Mouse (Mus musculus) forebrain, embryonic 11.5 days (tissue): ENCODE data around the gene Rbm14. TPM values are rescaled to one million over a fixed set of nuclear protein-coding genes. Genes with fewer than 3 reads are reported as not detected.

Source experiments
- ATAC-seq: fragments of 200-750 bp; cut with Nextera tagmentation; replicated peaks from 2 replicates; pipeline ENCODE4 v1.8.0; 2017; ENCODE audit warnings: moderate TSS enrichment; ENCODE audit not compliant: low FRiP score
- DNase-seq: peaks from one replicate; pipeline ENCODE4 v3.0.0-alpha.2; 2017; ENCODE audit warnings: low spot score
- H3K27ac ChIP-seq: fragments of 300-500 bp; sonication (generic); 2 replicates; pipeline ENCODE4 v1.5.1; 2014; ENCODE audit warnings: low read depth, low read length
- H3K27me3 ChIP-seq: fragments of 300-500 bp; sonication (generic); 2 replicates; pipeline ENCODE4 v1.6.1; 2014; ENCODE audit warnings: mild to moderate bottlenecking, low read length, mixed read lengths; ENCODE audit not compliant: control insufficient read depth, insufficient read depth
- H3K36me3 ChIP-seq: fragments of 300-500 bp; sonication (generic); 2 replicates; pipeline ENCODE4 v1.6.1; 2014; ENCODE audit warnings: mild to moderate bottlenecking, low read length, moderate library complexity, mixed read lengths; ENCODE audit not compliant: control insufficient read depth, insufficient read depth
- H3K4me1 ChIP-seq: fragments of 300-500 bp; sonication (generic); replicated peaks from 2 replicates; pipeline ENCODE4 v1.6.1; 2014; ENCODE audit warnings: low read length, mixed read lengths; ENCODE audit not compliant: control insufficient read depth, insufficient read depth
- H3K4me2 ChIP-seq: fragments of 300-500 bp; sonication (generic); 2 replicates; pipeline ENCODE4 v1.6.1; 2014; ENCODE audit warnings: low read depth, mild to moderate bottlenecking, low read length, moderate library complexity, mixed read lengths; ENCODE audit not compliant: severe bottlenecking
- H3K4me3 ChIP-seq: fragments of 300-500 bp; sonication (generic); 2 replicates; pipeline ENCODE4 v1.5.1; 2014; ENCODE audit warnings: low read depth, low read length
- H3K9ac ChIP-seq: fragments of 300-500 bp; sonication (generic); 2 replicates; pipeline ENCODE4 v1.6.1; 2014; ENCODE audit warnings: low read length
- H3K9me3 ChIP-seq: fragments of 300-500 bp; sonication (generic); 2 replicates; pipeline ENCODE4 v1.6.1; 2016; ENCODE audit warnings: low read length, mixed read lengths; ENCODE audit not compliant: control insufficient read depth
- WGBS: fragments of 180-500 bp; shearing (Covaris S2); extraction: QIAGEN DNeasy Blood & Tissue Kit; methylation state at CpG from one replicate; pipeline ENCODE4 v1.1.7; 2014; 5-methylcytosine and 5-hydroxymethylcytosine counted together
- polyA plus RNA-seq: library from polyadenylated mRNA; unstranded; fragments of >200 nt; fragmentation: Nextera tagmentation; extraction: Ambion mirVana; gene quantifications from 2 replicates; pipeline ENCODE4 v1.2.1, GENCODE M21; 2014

Gene Rbm14
- polyA plus RNA-seq, 1 experiment from 2014 or later: 139 TPM

DNA sequence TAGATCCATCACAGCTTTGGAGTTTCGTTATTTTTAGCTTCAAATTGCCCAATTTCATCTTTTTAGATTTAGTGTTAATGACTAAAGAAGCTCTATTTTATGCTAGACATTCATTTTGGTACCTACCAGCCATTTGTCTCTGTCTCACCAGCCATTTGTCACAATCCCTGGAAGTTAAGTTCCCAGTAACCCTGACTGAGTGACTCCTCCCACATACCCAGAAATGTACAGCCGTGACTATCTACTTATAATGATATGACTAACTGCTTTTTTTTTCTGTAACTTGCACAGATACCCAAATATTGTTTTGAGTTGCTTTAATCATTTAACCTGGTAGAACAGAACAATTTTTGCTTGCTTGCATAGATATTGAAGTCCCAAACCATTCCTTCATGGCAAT, 34.4 kb upstream of the Rbm14 start:
- WGBS: 77% methylated on average over 2 of the region's 2 CpGs
- peaks cover 6% of the 10 kb centered on the region; the same call in 1 of the 2 replicates for H3K27me3 ChIP-seq
- no peak overlapping the region for H3K4me3 ChIP-seq
- H3K4me1 ChIP-seq: no peaks in the 10 kb centered on the region
- H3K4me2 ChIP-seq: no peak overlapping the region
- H3K9ac ChIP-seq: no peak overlapping the region
- H3K9me3 ChIP-seq: no peaks in the 10 kb centered on the region
- DNase-seq: no peak
- no peak for ATAC-seq
- no peaks in the 10 kb centered on the region for H3K36me3 ChIP-seq
- H3K27ac ChIP-seq: no peak overlapping the region

- Histone ChIP-seq H3K4me3 (no peak overlapping the region), H3K4me1 (peaks cover 6% of the 10 kb centered on the region), H3K27ac (no peak overlapping the region), H3K9me3 (no peaks in the 10 kb centered on the region), H3K27me3 (peaks cover 16% of the 10 kb centered on the region), H3K36me3 (no peaks in the 10 kb centered on the region; the same call in 1 of the 2 replicates), H3K4me2 (no peak overlapping the region), H3K9ac (no peak overlapping the region)
- DNase-seq (no peak), ATAC-seq (no peak)
- WGBS: 74% methylated on average over 2 of the region's 2 CpGs
These were observed 31.2 kb upstream of the Rbm14 start for GRCm38 (mm10) chr19:4842611-4843010.

DNA sequence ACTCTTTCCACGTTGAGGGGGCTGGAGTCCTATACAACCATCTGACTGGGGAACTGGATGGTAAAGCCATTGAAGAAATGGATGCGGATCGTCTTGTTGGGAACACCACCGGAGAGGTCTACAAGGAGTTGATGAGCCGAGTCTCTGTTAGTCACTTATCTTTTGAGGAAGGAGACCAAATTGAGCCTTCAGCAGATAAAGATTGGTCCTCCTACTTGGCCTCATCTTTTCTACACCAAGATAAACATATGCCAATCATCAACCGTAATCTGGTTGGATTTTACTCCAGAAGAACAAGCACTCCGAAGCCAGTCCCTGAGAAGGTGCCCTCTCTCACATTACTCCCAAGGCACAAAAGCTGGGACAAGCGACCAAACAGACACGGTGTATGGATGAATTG, 29.4 kb upstream of the Rbm14 start:
- H3K27ac ChIP-seq: no peak overlapping the region
- no peaks in the 10 kb centered on the region; the same call in 1 of the 2 replicates for H3K36me3 ChIP-seq
- H3K9me3 ChIP-seq: no peaks in the 10 kb centered on the region
- H3K9ac ChIP-seq: no peak overlapping the region
- WGBS: 83% methylated on average over 9 of the region's 9 CpGs
- DNase-seq: no peak
- H3K27me3 ChIP-seq: peaks cover 16% of the 10 kb centered on the region
- H3K4me2 ChIP-seq: no peak overlapping the region
- ATAC-seq: no peak
- peaks cover 6% of the 10 kb centered on the region for H3K4me1 ChIP-seq
- H3K4me3 ChIP-seq: no peak overlapping the region

GRCm38 (mm10) chr19:4839149-4839548, 27.7 kb upstream of the Rbm14 start, which contains the start of the genes Ccs and Ccdc87:
Ccs (minus strand) TSS chr19:4839332.
Ccdc87 (plus strand) TSS chr19:4839366.
- under 1% methylated on average over 25 of the region's 25 CpGs for WGBS
- Histone ChIP-seq H3K9me3 (no peaks in the 10 kb centered on the region), H3K27ac (no peak within 1 kb of the TSS), H3K4me2 (peak within 1 kb of the TSS; percentile 98), H3K36me3 (no peaks in the 10 kb centered on the region; the same call in 1 of the 2 replicates), H3K4me1 (peaks cover 6% of the 10 kb centered on the region), H3K27me3 (peaks cover 16% of the 10 kb centered on the region), H3K4me3 (peak within 1 kb of the TSS; percentile 55), H3K9ac (peak within 1 kb of the TSS; percentile 75)
- peak; percentile 96 for DNase-seq
- peak; percentile 97 for ATAC-seq

DNA sequence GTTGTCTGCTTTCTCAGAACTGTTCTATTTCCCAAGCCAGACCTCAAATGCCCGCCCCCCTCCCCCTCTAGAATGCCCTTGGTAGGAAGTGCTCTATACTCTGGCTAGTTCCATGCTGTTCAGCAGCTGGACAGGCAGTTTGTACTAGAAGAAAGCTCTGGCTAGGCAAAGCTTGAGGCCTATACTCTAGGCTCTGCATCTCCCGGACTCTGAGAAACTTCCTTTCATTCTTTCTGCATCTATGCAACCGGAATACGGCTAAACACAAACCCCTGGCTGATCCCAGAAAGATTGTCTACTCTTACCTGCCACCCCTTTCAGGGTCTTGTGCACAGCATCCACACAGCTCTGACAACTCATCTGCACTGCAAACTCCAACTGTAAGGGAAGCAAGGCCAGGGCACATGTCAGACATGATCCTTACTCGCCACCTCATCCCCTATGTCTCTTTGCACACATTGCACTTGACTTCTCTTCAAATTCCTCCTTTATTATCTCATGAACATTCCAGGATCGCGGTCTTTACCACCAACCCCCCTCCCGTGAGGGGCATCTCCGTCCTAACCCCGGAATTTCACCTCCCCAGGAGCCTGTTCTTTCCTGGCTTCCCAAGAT, 27.2 kb upstream of the Rbm14 start:
- WGBS: 37% methylated on average over 10 of the region's 10 CpGs
- DNase-seq (no peak), ATAC-seq (peak; percentile 10; the same call in 1 of the 2 replicates)
- Histone ChIP-seq H3K4me2 (peak overlapping the region; percentile 98), H3K36me3 (no peaks in the 10 kb centered on the region; the same call in 1 of the 2 replicates), H3K27me3 (peaks cover 16% of the 10 kb centered on the region), H3K4me3 (peak overlapping the region; percentile 55), H3K27ac (no peak overlapping the region), H3K9me3 (no peaks in the 10 kb centered on the region), H3K9ac (peak overlapping the region; percentile 75), H3K4me1 (peaks cover 6% of the 10 kb centered on the region)

DNA sequence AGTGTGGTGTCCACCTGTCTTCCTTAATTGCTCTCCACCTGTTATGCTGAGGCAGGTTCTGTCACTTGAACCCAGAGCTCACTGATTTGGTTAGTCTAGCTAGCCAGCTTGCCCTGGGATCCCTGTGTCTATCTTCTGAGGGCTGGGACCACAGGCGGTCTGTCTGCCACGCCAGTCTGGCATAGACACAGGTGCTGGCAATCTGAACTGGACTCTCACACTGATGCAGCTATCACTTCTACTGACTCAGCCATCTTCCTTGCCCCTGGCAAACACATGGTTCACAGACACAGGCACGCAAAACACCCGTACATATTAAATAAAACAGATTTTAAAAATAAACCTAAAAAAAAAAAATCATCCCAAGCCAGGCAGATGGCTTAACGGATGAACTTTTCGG, 25.6 kb upstream of the Rbm14 start:
- Histone ChIP-seq H3K27ac (no peak overlapping the region), H3K4me1 (peaks cover 8% of the 10 kb centered on the region), H3K9ac (no peak overlapping the region), H3K4me2 (no peak overlapping the region), H3K36me3 (no peaks in the 10 kb centered on the region; the same call in 1 of the 2 replicates), H3K27me3 (peaks cover 16% of the 10 kb centered on the region), H3K4me3 (no peak overlapping the region), H3K9me3 (no peaks in the 10 kb centered on the region)
- no peak for ATAC-seq
- WGBS: 96% methylated on average over 6 of the region's 6 CpGs
- no peak for DNase-seq

DNA sequence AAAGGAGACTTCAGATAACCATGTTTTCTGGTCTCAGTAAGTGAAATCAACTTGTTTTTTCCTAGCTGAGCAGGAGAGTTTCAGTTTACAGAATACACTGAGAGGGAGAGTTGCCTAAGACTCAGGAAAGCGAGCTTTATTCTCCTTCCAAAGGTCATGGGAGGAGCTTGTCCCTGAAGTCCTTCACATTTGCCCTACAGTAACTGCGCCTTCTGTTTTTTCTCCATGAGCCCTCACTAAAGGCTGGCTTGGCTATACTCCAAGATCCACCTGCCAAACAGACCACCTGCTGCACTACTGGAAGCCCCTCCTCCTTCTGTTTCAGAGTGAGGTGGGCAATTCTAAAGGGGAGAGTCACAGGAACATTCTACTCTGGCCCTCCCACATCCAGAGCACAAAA, 24.7 kb upstream of the Rbm14 start:
- 88% methylated on average over 2 of the region's 2 CpGs for WGBS
- peaks cover 8% of the 10 kb centered on the region for H3K4me1 ChIP-seq
- no peak overlapping the region for H3K27ac ChIP-seq
- ATAC-seq (no peak), DNase-seq (no peak)
- peaks cover 12% of the 10 kb centered on the region for H3K27me3 ChIP-seq
- H3K9ac ChIP-seq: no peak overlapping the region
- H3K9me3 ChIP-seq: no peaks in the 10 kb centered on the region
- H3K4me3 ChIP-seq: no peak overlapping the region
- H3K36me3 ChIP-seq: no peaks in the 10 kb centered on the region; the same call in 1 of the 2 replicates
- H3K4me2 ChIP-seq: no peak overlapping the region

GRCm38 (mm10) chr19:4833977-4834376, 22.5 kb upstream of the Rbm14 start:
- DNase-seq (no peak), ATAC-seq (no peak)
- no peak overlapping the region for H3K4me2 ChIP-seq
- peaks cover 2% of the 10 kb centered on the region; the same call in 1 of the 2 replicates for H3K4me1 ChIP-seq
- H3K27me3 ChIP-seq: no peaks in the 10 kb centered on the region
- WGBS: 90% methylated on average over 8 of the region's 8 CpGs
- H3K36me3 ChIP-seq: no peaks in the 10 kb centered on the region; the same call in 1 of the 2 replicates
- H3K27ac ChIP-seq: no peak overlapping the region
- no peak overlapping the region for H3K4me3 ChIP-seq
- H3K9me3 ChIP-seq: no peaks in the 10 kb centered on the region
- H3K9ac ChIP-seq: no peak overlapping the region

GRCm38 (mm10) chr19:4829156-4829555, 17.7 kb upstream of the Rbm14 start:
- Histone ChIP-seq H3K4me2 (no peak overlapping the region), H3K27me3 (no peaks in the 10 kb centered on the region), H3K27ac (no peak overlapping the region), H3K9ac (no peak overlapping the region), H3K36me3 (no peaks in the 10 kb centered on the region; the same call in 1 of the 2 replicates), H3K9me3 (no peaks in the 10 kb centered on the region), H3K4me1 (peaks cover 2% of the 10 kb centered on the region; the same call in 1 of the 2 replicates), H3K4me3 (no peak overlapping the region)
- DNase-seq (no peak), ATAC-seq (no peak)
- WGBS: 72% methylated on average over 7 of the region's 7 CpGs
